Mouse (Mus musculus): ENCODE data around the gene Ppp1r8. TPM values are rescaled to one million over a fixed set of nuclear protein-coding genes. Genes with fewer than 3 reads are reported as not detected.
A peak's percentile ranks its signal among the peaks of the same experiment; 100 is the strongest.

The Ppp1r8 gene
- polyA plus RNA-seq, 1 experiment from 2014 or later = 52.8 TPM

GRCm38 (mm10) chr4:132860880-132861279 is 17.9 kb upstream of the Ppp1r8 start:
- no peak for DNase-seq (ENCODE audit: low read depth, low spot score)
- ATAC-seq = no peak
- no peaks in the 10 kb centered on the region for H3K27me3 ChIP-seq
- CTCF ChIA-PET = no interaction called here
- POLR2A ChIA-PET = no interaction called here
- in situ Hi-C loops (cut with MboI; ENCODE audit: low pct_unique_long_range_greater_than_20kb) = no loop called here
- TF ChIP-seq CTCF (IDR thresholded peaks at IDR 0.05) = no peak

GRCm38 (mm10) chr4:132843705-132844071 is 719 bp upstream of the Ppp1r8 start:
- no peak for TF ChIP-seq CTCF (IDR thresholded peaks at IDR 0.05)
- DNase-seq (ENCODE audit: low read depth, low spot score) = no peak
- H3K27me3 ChIP-seq = no peaks in the 10 kb centered on the region
- ChIA-PET CTCF (interaction anchor here (1.2 kb wide), 1 partner anchor 16 kb away, joined by 3 read pairs; no protein-coding TSS in a partner anchor), POLR2A (no interaction called here)
- no peak for ATAC-seq
- in situ Hi-C loops (cut with MboI; ENCODE audit: low pct_unique_long_range_greater_than_20kb) = no loop called here

- DNase-seq (ENCODE audit: low read depth, low spot score) (no peak), ATAC-seq (peak; percentile 31)
- ChIA-PET CTCF (interaction anchor here (1.1 to 1.2 kb wide), 2 partner anchors 17 to 93 kb away, joined by 3 read pairs; no protein-coding TSS in a partner anchor), POLR2A (interaction anchor here (0.6 kb wide), 1 partner anchor 246 kb away, joined by 4 read pairs; no protein-coding TSS in a partner anchor)
- TF ChIP-seq CTCF (IDR thresholded peaks at IDR 0.05) = no peak
- H3K27me3 ChIP-seq = no peaks in the 10 kb centered on the region
- in situ Hi-C loops (cut with MboI; ENCODE audit: low pct_unique_long_range_greater_than_20kb) = no loop called here
Observed at GRCm38 (mm10) chr4:132842281-132842906, 575 bp downstream of the Ppp1r8 start.

- ATAC-seq = no peak
- DNase-seq (ENCODE audit: low read depth, low spot score) = no peak
- in situ Hi-C loops (cut with MboI; ENCODE audit: low pct_unique_long_range_greater_than_20kb) = no loop called here
- POLR2A ChIA-PET = no interaction called here
- no peaks in the 10 kb centered on the region for H3K27me3 ChIP-seq
- CTCF ChIA-PET = interaction anchor here (1.1 kb wide), 1 partner anchor 64 kb away, joined by 3 read pairs; no protein-coding TSS in a partner anchor
- TF ChIP-seq CTCF (IDR thresholded peaks at IDR 0.05) = no peak
Observed at GRCm38 (mm10) chr4:132841493-132841892, 1.5 kb downstream of the Ppp1r8 start.

GRCm38 (mm10) chr4:132823614-132824366 is 19.2 kb downstream of the Ppp1r8 start:
- DNase-seq (ENCODE audit: low read depth, low spot score) (no peak), ATAC-seq (no peak)
- CTCF ChIA-PET = interaction anchor here (0.9 to 2.8 kb wide), 12 partner anchors 12 to 107 kb away, joined by 3 to 33 read pairs (median 4); partner anchors contain the start of gene Smpdl3b
- POLR2A ChIA-PET = interaction anchor here (0.6 to 1.2 kb wide), 3 partner anchors 17 to 201 kb away, joined by 3 to 5 read pairs (median 3); no protein-coding TSS in a partner anchor
- H3K27me3 ChIP-seq = no peaks in the 10 kb centered on the region
- peak; percentile 79 for TF ChIP-seq CTCF (IDR thresholded peaks at IDR 0.05)
- in situ Hi-C loops (cut with MboI; ENCODE audit: low pct_unique_long_range_greater_than_20kb) = loop anchor here (5.0 to 10.0 kb wide), 2 partner anchors 46 to 99 kb away; no protein-coding TSS in a partner anchor

- ChIA-PET CTCF (no interaction called here), POLR2A (no interaction called here)
- in situ Hi-C loops (cut with MboI; ENCODE audit: low pct_unique_long_range_greater_than_20kb) = no loop called here
Observed at GRCm38 (mm10) chr4:132818442-132818841, 24.5 kb downstream of the Ppp1r8 start.

GRCm38 (mm10) chr4:132816855-132817254 is 26.1 kb downstream of the Ppp1r8 start:
- DNase-seq (ENCODE audit: low read depth, low spot score) = no peak
- ChIA-PET CTCF (no interaction called here), POLR2A (no interaction called here)
- in situ Hi-C loops (cut with MboI; ENCODE audit: low pct_unique_long_range_greater_than_20kb) = no loop called here
- no peaks in the 10 kb centered on the region for H3K27me3 ChIP-seq
- no peak for ATAC-seq
- no peak for TF ChIP-seq CTCF (IDR thresholded peaks at IDR 0.05)

More at GRCm38 (mm10) chr4:132818442-132818841, 24.5 kb downstream of the Ppp1r8 start:
- ATAC-seq (no peak), DNase-seq (ENCODE audit: low read depth, low spot score) (no peak)
- TF ChIP-seq CTCF (IDR thresholded peaks at IDR 0.05) = peak; percentile 26
- no peaks in the 10 kb centered on the region for H3K27me3 ChIP-seq

GRCm38 (mm10) chr4:132816404-132816803 is 26.6 kb downstream of the Ppp1r8 start:
- in situ Hi-C loops (cut with MboI; ENCODE audit: low pct_unique_long_range_greater_than_20kb) = no loop called here
- CTCF ChIA-PET = no interaction called here
- no peak for DNase-seq (ENCODE audit: low read depth, low spot score)
- POLR2A ChIA-PET = no interaction called here
- ATAC-seq = no peak
- no peaks in the 10 kb centered on the region for H3K27me3 ChIP-seq
- no peak for TF ChIP-seq CTCF (IDR thresholded peaks at IDR 0.05)

- ChIA-PET CTCF (no interaction called here), POLR2A (no interaction called here)
- no peak for TF ChIP-seq CTCF (IDR thresholded peaks at IDR 0.05)
- DNase-seq (ENCODE audit: low read depth, low spot score) (no peak), ATAC-seq (no peak)
- in situ Hi-C loops (cut with MboI; ENCODE audit: low pct_unique_long_range_greater_than_20kb) = no loop called here
- no peaks in the 10 kb centered on the region for H3K27me3 ChIP-seq
Observed at GRCm38 (mm10) chr4:132809621-132810020, 33.3 kb downstream of the Ppp1r8 start.

GRCm38 (mm10) chr4:132807771-132808641 is 35.0 kb downstream of the Ppp1r8 start:
- no peak for DNase-seq (ENCODE audit: low read depth, low spot score)
- TF ChIP-seq CTCF (IDR thresholded peaks at IDR 0.05) = no peak
- ChIA-PET POLR2A (interaction anchor here (0.6 kb wide), 1 partner anchor 10 kb away, joined by 4 read pairs; no protein-coding TSS in a partner anchor), CTCF (no interaction called here)
- in situ Hi-C loops (cut with MboI; ENCODE audit: low pct_unique_long_range_greater_than_20kb) = no loop called here
- H3K27me3 ChIP-seq = no peaks in the 10 kb centered on the region
- no peak for ATAC-seq
